Mouse (Mus musculus) activated CD4-positive, CD25-positive, alpha-beta regulatory T cell, adult 4 months (primary cell): ENCODE data around the gene Uts2. TPM values are rescaled to one million over a fixed set of nuclear protein-coding genes. Genes with fewer than 3 reads are reported as not detected.

Experiments used
- ATAC-seq: one replicate; pipeline ENCODE4 v1.8.0; 2017
- polyA plus RNA-seq, 2 experiments: library from polyadenylated mRNA; unstranded; fragments of 100-300 nt; shearing (Covaris generic); gene quantifications; one replicate each; pipeline ENCODE4 v1.2.1; 2017

Gene Uts2
- not detected for polyA plus RNA-seq

GRCm38 (mm10) chr4:150996797-150997196 lies at the start of gene Uts2:
Uts2 (plus strand) TSS chr4:150997097.
- no peak for ATAC-seq

GRCm38 (mm10) chr4:150950972-150951371 lies 45.9 kb upstream of the Uts2 start:
- ATAC-seq: peak; percentile 87

- no peak for ATAC-seq
Measured at GRCm38 (mm10) chr4:150956369-150957105, 40.4 kb upstream of the Uts2 start.

GRCm38 (mm10) chr4:150957106-150957458 lies 39.8 kb upstream of the Uts2 start:
- no peak for ATAC-seq

- ATAC-seq: no peak
Measured at GRCm38 (mm10) chr4:150958536-150958935, 38.4 kb upstream of the Uts2 start.

DNA sequence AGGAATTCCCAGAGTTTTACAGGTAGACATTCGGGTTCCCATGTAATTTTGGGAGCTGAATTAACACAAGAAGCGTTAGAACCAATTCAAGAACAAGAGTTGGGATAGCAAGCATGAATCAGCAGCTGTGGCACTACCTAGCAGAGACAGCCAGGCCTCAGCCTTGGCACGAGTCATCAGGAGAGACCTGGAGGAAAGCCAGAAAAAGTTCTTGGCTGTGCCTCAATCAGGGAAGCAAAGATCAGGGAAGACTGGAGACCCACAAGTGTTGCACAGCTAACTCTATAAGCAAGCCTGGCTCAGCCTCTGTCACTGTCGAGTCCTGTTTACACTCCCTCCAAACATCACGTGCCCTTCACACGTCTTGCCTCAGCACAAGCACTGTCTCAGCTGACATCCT lies 34.7 kb upstream of the Uts2 start:
- no peak for ATAC-seq

DNA sequence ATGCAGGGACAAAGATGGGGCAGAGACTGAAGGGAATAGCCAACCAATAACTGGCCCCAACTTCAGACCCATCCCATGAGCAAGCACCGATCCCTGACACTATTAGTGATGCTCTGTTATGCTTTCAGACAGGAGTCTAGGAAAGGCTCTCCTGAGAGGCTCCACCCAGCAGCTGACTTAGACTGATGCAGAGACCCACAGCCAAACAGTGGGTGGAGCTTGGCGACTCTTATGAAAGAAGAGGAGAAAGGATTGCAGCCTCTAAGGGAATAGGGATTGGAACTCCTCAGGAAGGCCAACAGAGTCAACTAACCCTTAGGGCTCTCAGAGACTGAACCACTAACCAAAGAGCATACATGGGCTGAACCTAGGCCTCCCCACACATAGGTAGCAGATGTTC lies 33.2 kb upstream of the Uts2 start:
- no peak for ATAC-seq

DNA sequence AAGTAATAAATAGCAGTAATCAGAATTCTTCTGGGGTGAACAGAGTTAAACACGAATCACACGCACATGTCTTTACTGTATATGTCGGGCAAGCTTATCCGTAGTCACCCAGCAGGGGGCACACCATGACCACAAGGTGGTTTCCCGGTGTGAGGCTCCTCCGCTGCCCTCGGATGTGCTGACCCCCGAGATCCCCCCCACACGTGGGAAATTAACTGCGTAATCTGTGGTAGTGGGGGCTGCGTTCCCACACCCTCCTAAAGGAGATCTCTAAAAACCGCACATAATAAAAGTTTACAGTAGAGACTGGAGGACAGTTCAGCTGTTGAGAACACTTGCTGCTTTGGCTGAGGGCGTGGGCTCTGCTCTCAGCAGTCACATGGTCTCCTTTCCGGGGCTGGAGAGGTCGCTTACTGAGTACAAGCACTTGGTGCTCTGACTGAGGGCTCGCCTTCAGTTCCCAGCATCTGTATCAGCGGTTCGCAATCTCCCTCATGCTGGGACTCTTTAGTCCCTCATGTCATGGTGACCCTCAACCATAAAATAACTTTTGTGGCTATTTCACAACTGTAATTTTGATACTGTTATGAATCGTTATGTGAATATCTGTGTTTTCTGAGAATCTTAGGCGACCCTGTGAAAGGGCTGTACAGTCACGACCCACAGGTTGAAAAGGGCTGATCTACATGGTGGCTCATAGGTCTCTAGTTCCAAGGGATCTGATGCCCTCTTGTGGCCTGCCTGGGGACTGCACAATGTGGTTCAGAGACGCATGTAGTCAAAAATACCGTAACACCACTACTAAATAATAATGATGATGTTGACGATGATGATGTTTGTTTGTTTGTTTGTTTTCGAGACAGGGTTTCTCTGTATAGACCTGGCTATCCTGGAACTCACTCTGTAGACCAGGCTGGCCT lies 32.0 kb upstream of the Uts2 start:
- ATAC-seq: peak; percentile 82

- ATAC-seq: no peak
Measured at GRCm38 (mm10) chr4:150965555-150965951, 31.3 kb upstream of the Uts2 start.

GRCm38 (mm10) chr4:150966556-150966955 lies 30.3 kb upstream of the Uts2 start:
- no peak for ATAC-seq

DNA sequence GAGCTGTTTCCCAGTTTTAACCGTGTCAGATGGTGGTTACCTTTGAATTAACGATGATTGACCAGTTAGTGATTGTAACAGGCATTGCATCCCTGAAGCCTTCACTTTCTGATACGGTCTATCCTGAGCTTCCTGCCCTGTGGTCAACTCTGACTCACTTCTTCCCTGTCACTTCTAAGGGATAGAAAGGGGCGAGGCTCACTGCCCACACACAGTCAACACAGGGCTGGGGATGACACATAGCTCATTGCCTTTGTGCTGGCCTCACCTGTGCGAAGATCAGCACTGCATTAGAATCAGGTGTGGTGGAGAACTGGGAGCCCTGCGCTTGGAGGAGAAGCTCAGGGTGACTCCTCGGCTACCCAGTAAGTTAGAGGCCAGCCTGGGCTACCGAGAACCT lies 27.9 kb upstream of the Uts2 start:
- no peak for ATAC-seq

DNA sequence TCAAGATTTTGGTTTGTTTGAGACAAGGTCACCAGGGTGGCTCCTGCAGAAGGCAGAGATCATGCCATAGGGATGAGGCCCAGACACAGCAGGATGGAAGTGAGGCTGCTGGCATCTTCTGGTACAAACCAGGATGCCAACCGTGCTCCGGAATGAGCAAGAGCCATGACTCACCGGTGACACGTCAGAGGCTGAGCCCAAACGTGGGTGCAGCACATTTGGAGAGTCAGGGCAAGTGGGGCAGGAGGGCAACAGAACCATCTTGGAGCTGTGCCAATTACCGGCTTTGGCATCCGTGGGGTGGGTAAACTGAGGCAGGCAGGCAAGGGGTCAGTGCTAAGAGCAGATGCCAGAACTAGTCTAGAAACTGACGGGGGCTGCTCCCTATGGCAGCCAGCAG lies 23.6 kb upstream of the Uts2 start:
- ATAC-seq: no peak

DNA sequence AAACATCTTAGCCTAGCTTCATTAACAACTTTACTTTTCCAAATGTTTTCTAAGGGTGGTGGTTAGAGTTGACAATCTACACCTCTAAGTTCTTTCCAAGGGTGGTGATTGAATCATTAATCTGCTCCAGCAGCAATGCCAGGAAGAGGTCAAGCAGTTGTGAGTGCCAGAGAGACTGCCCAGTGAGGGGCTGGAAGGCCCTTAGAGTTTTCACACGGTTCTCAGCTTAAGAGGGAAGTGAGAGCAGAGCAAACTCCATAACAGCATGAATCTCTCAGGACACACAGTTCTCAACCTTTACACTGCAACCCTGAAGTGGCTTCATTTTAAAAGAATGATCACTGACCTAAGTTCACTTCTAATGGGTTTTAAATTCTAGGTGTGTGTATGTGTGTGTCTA lies 21.8 kb upstream of the Uts2 start:
- no peak for ATAC-seq

- ATAC-seq: no peak
Measured at GRCm38 (mm10) chr4:150978156-150978910, 18.6 kb upstream of the Uts2 start.

DNA sequence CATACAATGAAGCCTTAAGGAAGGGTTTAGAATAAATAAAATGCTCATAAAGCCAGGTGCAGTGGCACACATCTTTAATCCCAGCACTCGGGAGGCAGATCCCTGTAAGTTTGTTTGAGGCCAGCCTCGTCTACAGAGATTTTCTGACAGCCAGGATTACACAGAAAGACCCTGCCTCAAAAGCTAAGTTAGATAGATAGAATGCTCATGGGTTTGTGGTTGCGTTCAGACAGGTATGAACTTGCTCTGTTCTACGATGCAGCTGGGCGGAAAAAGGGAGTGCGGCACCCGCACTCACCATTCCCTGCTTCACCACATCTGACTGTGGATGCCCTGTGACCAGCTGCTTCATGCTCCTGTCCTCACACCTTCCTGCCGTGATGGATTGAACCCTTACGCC lies 17.4 kb upstream of the Uts2 start:
- ATAC-seq: no peak

DNA sequence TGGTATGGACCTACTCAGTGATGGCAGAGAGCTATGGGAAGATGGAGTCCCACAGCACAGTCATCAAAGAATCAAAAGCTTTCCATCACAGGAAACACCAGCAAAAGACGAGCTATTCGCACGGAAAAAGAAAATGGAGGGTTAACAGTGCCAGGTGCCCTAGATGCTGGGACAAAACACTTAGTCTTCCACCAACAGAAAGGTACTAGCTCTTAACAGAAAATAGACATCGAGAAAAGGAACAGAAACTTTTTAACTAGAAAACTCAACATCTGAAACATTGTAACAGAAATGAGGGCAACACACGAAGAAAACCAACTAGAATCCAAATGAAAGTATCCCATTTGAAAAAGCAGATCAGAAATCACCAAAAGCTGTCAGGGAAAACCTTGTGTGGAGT lies 16.7 kb upstream of the Uts2 start:
- ATAC-seq: no peak

GRCm38 (mm10) chr4:150990148-150990547 lies 6.7 kb upstream of the Uts2 start:
- no peak for ATAC-seq

GRCm38 (mm10) chr4:150998626-150999025 lies 1.7 kb downstream of the Uts2 start:
- no peak for ATAC-seq

- ATAC-seq: peak; percentile 16
Measured at GRCm38 (mm10) chr4:151001397-151001796, 4.5 kb downstream of the Uts2 start.

- ATAC-seq: peak; percentile 64
Measured at GRCm38 (mm10) chr4:151005656-151006318, 8.9 kb downstream of the Uts2 start.

- ATAC-seq: no peak
Measured at GRCm38 (mm10) chr4:151006945-151007344, 10.0 kb downstream of the Uts2 start.

DNA sequence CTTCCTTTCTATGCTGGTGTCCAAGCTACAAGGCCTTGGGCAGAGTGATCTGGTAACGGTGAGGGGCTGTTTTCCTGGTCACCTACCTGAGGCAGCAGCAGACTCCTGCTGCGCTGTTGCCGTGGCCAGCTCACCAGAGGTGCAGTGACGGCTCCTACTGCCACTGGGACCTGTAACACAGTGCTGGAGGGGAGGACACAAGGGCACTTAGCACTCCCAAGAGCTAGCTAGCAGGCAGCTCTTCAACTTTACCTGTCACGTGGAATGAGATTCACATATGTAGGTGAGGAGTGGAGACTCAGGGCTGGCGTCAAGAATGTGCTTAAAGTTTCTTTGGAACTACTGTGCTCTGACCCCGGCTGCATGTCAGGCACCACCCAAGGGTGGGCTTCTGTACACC lies 13.4 kb downstream of the Uts2 start:
- no peak for ATAC-seq

DNA sequence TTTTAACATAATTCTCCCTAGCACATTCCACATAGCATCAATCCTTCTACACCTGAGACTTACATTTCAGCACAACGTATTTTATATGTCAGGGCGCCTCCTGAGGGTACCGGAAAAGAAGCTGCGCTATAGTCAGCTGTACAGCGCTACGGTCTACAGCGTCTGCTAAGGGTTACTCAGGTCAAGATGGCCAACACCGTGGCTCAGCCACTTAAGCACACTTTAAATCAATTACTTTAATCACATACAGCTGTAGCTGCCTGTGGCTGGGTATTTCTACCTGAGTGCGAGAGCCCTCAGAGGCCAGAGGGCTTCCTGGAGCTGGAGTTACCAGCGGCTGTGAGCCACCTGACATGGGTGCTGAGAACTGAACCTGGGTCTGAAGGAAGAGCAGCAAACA lies 19.0 kb downstream of the Uts2 start:
- no peak for ATAC-seq
